Mouse (Mus musculus): Measurements from ENCODE around the gene Dpagt1. TPM values are rescaled to one million over a fixed set of nuclear protein-coding genes. Genes with fewer than 3 reads are reported as not detected.
"Not testable (repeated sequence)": the region's sequence is repeated elsewhere in the genome, so short reads cannot be mapped to it uniquely, and the experiment has no call there.

Gene Dpagt1
- total RNA-seq, 2 experiments from 2014 or later, result 14.8 to 14.9 TPM

- DNase-seq (ENCODE audit: low spot score in 2 of 2), result peak; percentile 94 to 96
- intact Hi-C loops (cut with DNase I), result no loop called here
These were observed 35.5 kb downstream of the Dpagt1 start, which contains the start of gene Vps11 for GRCm38 (mm10) chr9:44361190-44361917. TSS of gene Vps11 (minus strand) at chr9:44361670.

DNA sequence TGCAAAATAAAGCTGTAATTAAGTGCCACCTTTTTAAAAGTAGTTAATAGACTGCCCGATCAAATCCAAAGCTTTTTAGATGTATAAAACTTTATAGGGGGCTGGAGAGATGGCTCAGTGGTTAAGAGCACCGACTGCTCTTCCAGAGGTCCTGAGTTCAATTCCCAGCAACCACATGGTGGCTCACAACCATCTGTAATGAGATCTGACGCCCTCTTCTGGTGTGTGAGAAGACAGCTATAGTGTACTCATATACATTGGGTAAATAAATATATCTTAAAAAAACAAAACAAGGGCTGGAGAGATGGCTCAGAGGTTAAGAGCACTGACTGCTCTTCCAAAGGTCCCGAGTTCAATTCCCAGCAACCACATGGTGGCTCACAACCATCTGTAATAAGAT lies 36.1 kb downstream of the Dpagt1 start:
- DNase-seq (ENCODE audit: low spot score in 2 of 2); intact Hi-C loops (cut with DNase I): not testable (repeated sequence)

GRCm38 (mm10) chr9:44364480-44364879 lies 38.7 kb downstream of the Dpagt1 start:
- intact Hi-C loops (cut with DNase I), result no loop called here
- no peak for DNase-seq (ENCODE audit: low spot score in 2 of 2)

- no peak for DNase-seq (ENCODE audit: low spot score in 2 of 2)
- intact Hi-C loops (cut with DNase I), result no loop called here
These were observed 47.6 kb downstream of the Dpagt1 start for GRCm38 (mm10) chr9:44373386-44373785.

DNA sequence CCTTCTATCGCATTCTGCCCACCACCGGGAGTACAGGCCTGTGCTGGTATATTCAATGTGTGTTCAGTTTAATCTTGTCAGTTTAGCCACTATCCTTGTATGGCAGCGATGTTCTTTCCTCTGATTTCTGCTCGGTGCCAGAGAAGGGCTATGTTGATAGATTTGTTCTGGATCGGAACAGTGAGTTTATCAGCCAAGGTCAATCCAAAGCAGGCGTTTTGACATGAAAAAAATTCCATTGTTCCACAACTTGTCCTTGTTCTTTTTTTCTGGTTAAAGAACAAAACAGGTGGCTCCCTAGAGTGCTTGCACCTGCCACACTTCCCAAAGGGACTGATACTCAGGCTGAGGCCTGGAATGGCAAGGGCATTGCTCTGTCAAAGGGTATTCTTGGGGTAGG lies 50.3 kb downstream of the Dpagt1 start:
- intact Hi-C loops (cut with DNase I), result no loop called here
- no peak for DNase-seq (ENCODE audit: low spot score in 2 of 2)

- intact Hi-C loops (cut with DNase I); DNase-seq (ENCODE audit: low spot score in 2 of 2): not testable (repeated sequence)
These were observed 51.5 kb downstream of the Dpagt1 start for GRCm38 (mm10) chr9:44377335-44377734.

DNA sequence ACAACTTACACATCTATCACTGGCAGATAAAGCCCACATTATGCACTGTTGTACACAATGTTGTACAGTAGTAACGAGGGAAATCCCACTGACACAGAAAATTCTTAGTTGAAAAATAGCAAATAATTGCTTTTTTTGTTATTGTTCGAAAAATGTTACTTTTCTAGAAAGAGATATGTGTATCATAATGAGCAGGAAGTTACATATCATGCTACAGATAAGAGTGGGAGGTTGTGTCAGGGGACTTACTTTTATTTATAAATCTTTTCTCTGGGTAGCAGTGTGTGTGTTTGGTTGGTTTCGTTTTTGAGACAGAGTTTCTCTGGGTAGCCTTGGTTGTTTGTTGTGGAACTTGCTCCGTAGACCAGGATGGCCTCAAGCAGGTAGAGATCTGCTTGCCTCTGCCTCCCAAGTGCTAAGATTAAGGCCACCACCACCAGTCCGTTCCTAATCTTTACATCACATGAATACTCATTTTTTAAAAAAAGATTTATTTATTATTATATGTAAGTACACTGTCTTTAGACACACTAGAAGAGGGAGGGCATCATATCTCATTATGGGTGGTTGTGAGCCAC lies 52.4 kb downstream of the Dpagt1 start:
- DNase-seq (ENCODE audit: low spot score in 2 of 2), result no peak
- intact Hi-C loops (cut with DNase I), result no loop called here

DNA sequence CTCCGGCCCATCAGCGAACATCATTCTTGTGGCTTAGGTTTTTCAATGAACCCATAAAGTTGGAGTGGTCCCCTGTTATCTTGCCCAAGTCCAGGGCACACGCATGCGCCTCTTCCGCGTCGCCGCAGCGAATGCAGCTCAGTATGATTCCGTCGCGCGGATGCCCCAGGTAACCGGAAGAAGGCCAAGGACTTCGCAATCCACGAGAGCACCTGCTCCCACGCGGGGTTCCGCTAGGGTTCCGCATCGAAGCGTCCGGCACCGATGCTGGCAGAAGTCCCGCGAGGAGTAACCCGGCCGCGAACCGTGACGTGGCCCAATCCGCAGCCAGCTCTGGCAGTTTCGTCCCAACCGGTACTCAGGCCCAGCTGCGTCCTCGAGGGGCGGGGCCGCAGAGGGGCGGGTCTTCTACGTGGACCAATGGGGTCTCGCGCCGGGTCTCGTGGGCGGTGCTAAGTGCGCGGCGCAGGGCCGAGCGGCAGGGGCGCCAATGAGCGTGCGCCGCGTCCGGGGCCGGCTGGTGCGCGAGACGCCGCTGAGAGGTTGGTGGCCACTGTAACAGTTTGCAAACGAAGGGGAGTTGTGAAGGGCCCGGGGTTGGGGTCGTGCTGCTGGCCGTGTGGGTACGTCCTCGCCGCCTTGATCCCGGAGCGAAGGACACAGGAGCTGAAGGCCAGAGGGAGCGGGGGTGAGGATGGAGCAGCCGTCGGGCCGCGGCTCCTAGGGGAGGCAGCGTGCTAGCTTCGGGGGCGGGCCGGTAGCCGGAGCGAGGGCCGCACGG lies 53.4 kb downstream of the Dpagt1 start, which contains the start of gene Hyou1:
Hyou1 (plus strand) TSS at position 437 of the 781 bp plus-strand sequence.
- peak; percentile 99 for DNase-seq (ENCODE audit: low spot score in 2 of 2)
- intact Hi-C loops (cut with DNase I), result no loop called here

DNA sequence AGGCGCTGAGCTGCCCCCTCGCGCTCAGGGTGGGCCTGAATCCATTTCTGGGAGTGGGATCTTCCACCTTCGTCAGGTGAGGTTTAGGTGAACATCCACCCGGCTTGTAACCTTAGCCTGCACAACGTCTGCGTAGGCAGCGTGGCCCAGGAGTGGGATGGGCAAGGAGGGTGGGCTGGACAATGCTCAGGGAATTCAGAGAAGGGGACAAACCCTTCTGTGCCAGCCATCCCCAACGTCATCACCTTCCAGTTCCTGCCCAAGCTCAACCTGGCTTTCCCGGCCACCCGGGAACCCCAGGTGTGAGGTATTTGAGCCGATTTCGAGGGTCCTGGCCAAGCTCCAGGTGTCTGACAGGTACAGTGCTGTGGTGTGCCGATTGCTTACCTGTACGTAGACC lies 54.0 kb downstream of the Dpagt1 start:
- intact Hi-C loops (cut with DNase I), result no loop called here
- DNase-seq (ENCODE audit: low spot score in 2 of 2), result no peak

Small RNA genes within 50 kb of the gene (microRNA-seq; reads per million reads assigned to microRNA genes)
- 0 reads per million in 2 experiments for gene Gm44335

Other genes starting within 250 kb of the Dpagt1 start
- gene Mfrp, start 224.3 kb upstream of the Dpagt1 start, total RNA-seq (2021), result under 1 TPM; 0.46 to 0.82 TPM
- gene C1qtnf5, start 218.8 kb upstream of the Dpagt1 start, total RNA-seq (2021), result 10 to 100 TPM; 17.1 to 19.6 TPM
- under 1 TPM; 0.25 to 0.37 TPM for gene Gm49380, start 212.5 kb upstream of the Dpagt1 start, total RNA-seq (2021)
- 10 to 100 TPM; 28.1 to 31.9 TPM for gene Rnf26, start 212.5 kb upstream of the Dpagt1 start, total RNA-seq (2021)
- 10 to 100 TPM; 20.3 to 22.0 TPM for gene Mcam, start 191.6 kb upstream of the Dpagt1 start, total RNA-seq (2021)
- 10 to 100 TPM; 44.9 to 48.9 TPM for gene Cbl, start 92.0 kb upstream of the Dpagt1 start, total RNA-seq (2021)
- 1 to 10 TPM; 1.2 to 1.4 TPM for gene Ccdc153, start 85.3 kb upstream of the Dpagt1 start, total RNA-seq (2021)
- under 1 TPM; 0.53 to 0.82 TPM for gene Pdzd3, start 74.5 kb upstream of the Dpagt1 start, total RNA-seq (2021)
- gene Nlrx1, start 57.4 kb upstream of the Dpagt1 start, total RNA-seq (2021), result 10 to 100 TPM; 11.4 to 11.6 TPM
- gene Abcg4, start 37.4 kb upstream of the Dpagt1 start, total RNA-seq (2021), result 10 to 100 TPM; 62.2 to 67.9 TPM
- 10 to 100 TPM; 22.6 to 27.7 TPM for gene Hinfp, start 20.3 kb upstream of the Dpagt1 start, total RNA-seq (2021)
- gene C2cd2l, start 5.7 kb upstream of the Dpagt1 start, total RNA-seq (2021), result 100 to 1,000 TPM; 177 to 213 TPM
- 10 to 100 TPM; 59.8 to 66.2 TPM for gene H2afx, start 8.7 kb downstream of the Dpagt1 start, total RNA-seq (2021)
- gene Hmbs, start 18.2 kb downstream of the Dpagt1 start, total RNA-seq (2021), result 10 to 100 TPM; 18.3 to 20.2 TPM
- 10 to 100 TPM; 44.2 to 44.6 TPM for gene Vps11, start 35.7 kb downstream of the Dpagt1 start, total RNA-seq (2021)
- gene Hyou1, start 53.5 kb downstream of the Dpagt1 start, total RNA-seq (2021), result 100 to 1,000 TPM; 100 to 101 TPM
- gene Slc37a4, start 70.8 kb downstream of the Dpagt1 start, total RNA-seq (2021), result 10 to 100 TPM; 35.8 to 45.1 TPM
- gene Rps25, start 81.1 kb downstream of the Dpagt1 start, total RNA-seq (2021), result 100 to 1,000 TPM; 572 to 612 TPM
- gene Trappc4, start 81.6 kb downstream of the Dpagt1 start, total RNA-seq (2021), result 10 to 100 TPM; 68.5 to 74.8 TPM
- gene Ccdc84, start 92.5 kb downstream of the Dpagt1 start, total RNA-seq (2021), result 10 to 100 TPM; 16.2 to 21.2 TPM
- gene Foxr1, start 115.1 kb downstream of the Dpagt1 start, total RNA-seq (2021), result not detected
- gene Upk2, start 129.0 kb downstream of the Dpagt1 start, total RNA-seq (2021), result not detected
- 10 to 100 TPM; 76.2 to 84.8 TPM for gene Bcl9l, start 156.8 kb downstream of the Dpagt1 start, total RNA-seq (2021)
- not detected for gene Cxcr5, start 235.9 kb downstream of the Dpagt1 start, total RNA-seq (2021)

Data from left cerebral cortex, postnatal 14 days (tissue).